Mouse (Mus musculus) cortical plate, adult 2 months (tissue): ENCODE measurements at regions not wholly inside any gene's neighbourhood (a gene's known extent, or its start where the extent isn't known, plus 50 kb on each side); places are given as distances from the start of the nearest gene placed in this dataset.

Experiments used
- CTCF ChIP-seq: fragments of 200-500 bp; IDR thresholded peaks from 2 replicates; pipeline ENCODE4 v1.5.1; 2011; ENCODE audit warnings: mild to moderate bottlenecking, control low read depth, low read length; ENCODE audit not compliant: insufficient read depth; ENCODE audit errors: extremely low read depth
- POLR2A ChIP-seq: fragments of 200-500 bp; IDR thresholded peaks from 2 replicates; pipeline ENCODE4 v1.6.1; 2011; ENCODE audit warnings: mild to moderate bottlenecking, low read length, control low read depth; ENCODE audit not compliant: insufficient read depth; ENCODE audit errors: extremely low read depth

DNA sequence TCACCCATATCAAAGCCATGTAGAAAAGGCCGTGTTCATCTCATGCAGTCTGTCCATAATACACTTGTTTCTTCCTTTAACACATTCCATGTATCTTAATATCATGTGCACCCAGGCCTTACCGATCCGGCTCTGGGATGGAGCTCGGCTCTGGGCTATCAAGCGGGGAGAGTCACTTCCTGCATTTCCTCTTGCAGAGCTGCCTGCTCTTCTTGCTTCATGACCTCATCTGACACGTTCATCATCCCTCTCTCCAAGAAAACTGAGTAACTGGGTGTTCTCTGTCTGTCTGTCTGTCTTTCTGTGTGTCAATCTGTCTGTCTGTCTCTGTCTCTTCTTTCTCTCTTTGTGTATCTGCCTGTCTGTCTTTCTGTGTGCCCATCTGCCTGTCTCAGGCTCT lies 133.7 kb upstream of the Sulf2 start:
- no peak for TF ChIP-seq POLR2A
- no peak for TF ChIP-seq CTCF
